8 mouse cellular contexts compared by ENCODE assay signal in the genomic region with DNA sequence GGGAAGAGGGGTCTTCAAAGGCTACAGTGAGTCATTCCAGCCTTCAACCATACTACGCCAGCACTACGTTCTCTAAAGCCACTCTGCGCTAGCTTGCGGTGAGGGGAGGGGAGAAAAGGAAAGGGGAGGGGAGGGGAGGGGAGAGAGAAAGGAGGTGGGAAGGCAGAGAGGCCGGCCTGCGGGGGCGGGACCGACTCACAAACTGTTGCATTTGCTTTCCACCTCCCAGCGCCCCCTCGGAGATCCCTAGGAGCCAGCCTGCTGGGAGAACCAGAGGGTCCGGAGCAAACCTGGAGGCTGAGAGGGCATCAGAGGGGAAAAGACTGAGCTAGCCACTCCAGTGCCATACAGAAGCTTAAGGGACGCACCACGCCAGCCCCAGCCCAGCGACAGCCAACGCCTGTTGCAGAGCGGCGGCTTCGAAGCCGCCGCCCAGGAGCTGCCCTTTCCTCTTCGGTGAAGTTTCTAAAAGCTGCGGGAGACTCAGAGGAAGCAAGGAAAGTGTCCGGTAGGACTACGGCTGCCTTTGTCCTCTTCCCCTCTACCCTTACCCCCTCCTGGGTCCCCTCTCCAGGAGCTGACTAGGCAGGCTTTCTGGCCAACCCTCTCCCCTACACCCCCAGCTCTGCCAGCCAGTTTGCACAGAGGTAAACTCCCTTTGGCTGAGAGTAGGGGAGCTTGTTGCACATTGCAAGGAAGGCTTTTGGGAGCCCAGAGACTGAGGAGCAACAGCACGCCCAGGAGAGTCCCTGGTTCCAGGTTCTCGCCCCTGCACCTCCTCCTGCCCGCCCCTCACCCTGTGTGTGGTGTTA. TPM values are rescaled to one million over a fixed set of nuclear protein-coding genes. Genes with fewer than 3 reads are reported as not detected.
DNase-seq lines count a peak whose midpoint lies in the region; ATAC-seq and TF ChIP-seq lines count a peak whose summit lies in the region.

A gene (plus strand): TSS at position 239 of the 812 bp plus-strand sequence.

- peak within 1 kb of the TSS; percentile 31 for H3K4me3 ChIP-seq in embryonic facial prominence, embryonic 11.5 days (ENCODE audit: low read depth, low read length)
- peak within 1 kb of the TSS; percentile 46 for H3K4me3 ChIP-seq in heart, embryonic 12.5 days
- H3K4me3 ChIP-seq in lung, embryonic 14.5 days (ENCODE audit: low read depth, low read length): peak within 1 kb of the TSS; percentile 27
- peak within 1 kb of the TSS; percentile 45 for H3K4me3 ChIP-seq in olfactory bulb, adult 2 months (ENCODE audit: insufficient read depth, low read depth, low read length)

- H3K4me1 ChIP-seq in embryonic facial prominence, embryonic 11.5 days (ENCODE audit: control insufficient read depth, insufficient read depth, low read length): no peaks in the 10 kb centered on the region
- peaks cover 5% of the 10 kb centered on the region; the same call in 1 of the 2 replicates for H3K4me1 ChIP-seq in heart, embryonic 12.5 days (replicated peaks)
- H3K4me1 ChIP-seq in lung, embryonic 14.5 days (ENCODE audit: insufficient read depth): no peaks in the 10 kb centered on the region
- H3K4me1 ChIP-seq in olfactory bulb, adult 2 months (ENCODE audit: control insufficient read depth, insufficient read depth, low read length): peaks cover 8% of the 10 kb centered on the region; the same call in 1 of the 2 replicates

- TF ChIP-seq POLR2A in olfactory bulb, adult 2 months (IDR thresholded peaks at IDR 0.05; ENCODE audit: insufficient read depth, low read depth, low read length): no peak

- ATAC-seq in embryonic facial prominence, embryonic 11.5 days (replicated peaks; ENCODE audit: insufficient number of reproducible peaks, low FRiP score, low TSS enrichment, low read depth): peak; percentile 52; the same call in 1 of the 2 replicates
- no peak; the same call in 1 of the 2 replicates for ATAC-seq in heart, embryonic 12.5 days (ENCODE audit: insufficient number of reproducible peaks, low FRiP score)
- ATAC-seq in lung, embryonic 14.5 days (ENCODE audit: insufficient read depth): peak; percentile 38; the same call in 1 of the 2 replicates
- no peak for ATAC-seq in erythroblast, adult 5-6 weeks (replicated peaks; ENCODE audit: low FRiP score, poor library complexity, severe bottlenecking)

- DNase-seq in right cerebral cortex, postnatal 4 days: peak; percentile 2
- no peak for DNase-seq in right cerebral cortex, postnatal 36 days (ENCODE audit: low spot score in 2 of 2)
- DNase-seq in embryonic facial prominence, embryonic 11.5 days (ENCODE audit: low spot score): peak; percentile 36
- peak; percentile 42 to 65 for DNase-seq in kidney, adult 8-10 months
- peak; percentile 40 for DNase-seq in lung, embryonic 14.5 days

- H3K4me2 ChIP-seq in embryonic facial prominence, embryonic 11.5 days (ENCODE audit: low read depth, low read length): peak within 1 kb of the TSS; percentile 60
- H3K4me2 ChIP-seq in heart, embryonic 12.5 days: peak within 1 kb of the TSS; percentile 72
- peak within 1 kb of the TSS; percentile 55 for H3K4me2 ChIP-seq in lung, embryonic 14.5 days

- no peak within 1 kb of the TSS for H3K9ac ChIP-seq in embryonic facial prominence, embryonic 11.5 days (replicated peaks; ENCODE audit: low read length)
- H3K9ac ChIP-seq in heart, embryonic 12.5 days: peak within 1 kb of the TSS; percentile 36; the same call in 1 of the 2 replicates
- no peak within 1 kb of the TSS for H3K9ac ChIP-seq in lung, embryonic 14.5 days

- no peaks in the 10 kb centered on the region for H3K9me3 ChIP-seq in embryonic facial prominence, embryonic 11.5 days (replicated peaks; ENCODE audit: control insufficient read depth, low read length)
- H3K9me3 ChIP-seq in heart, embryonic 12.5 days (replicated peaks): no peaks in the 10 kb centered on the region
- H3K9me3 ChIP-seq in lung, embryonic 14.5 days (ENCODE audit: low read depth, low read length): no peaks in the 10 kb centered on the region

- TF ChIP-seq CTCF in lung, embryonic 14.5 days (IDR thresholded peaks at IDR 0.05; ENCODE audit: low read depth): no peak
- TF ChIP-seq CTCF in olfactory bulb, adult 2 months (IDR thresholded peaks at IDR 0.05; ENCODE audit: insufficient read depth, low read depth, low read length): no peak

- H3K36me3 ChIP-seq in embryonic facial prominence, embryonic 11.5 days (replicated peaks; ENCODE audit: control insufficient read depth, insufficient read depth, low read depth, low read length): no peaks in the 10 kb centered on the region
- H3K36me3 ChIP-seq in heart, embryonic 12.5 days: no peaks in the 10 kb centered on the region
- no peaks in the 10 kb centered on the region for H3K36me3 ChIP-seq in lung, embryonic 14.5 days (ENCODE audit: insufficient read depth)

- 15% methylated on average over 24 of the region's 27 CpGs for WGBS in embryonic facial prominence, embryonic 11.5 days
- WGBS in heart, embryonic 12.5 days: 17% methylated on average over 27 of the region's 27 CpGs
- WGBS in lung, embryonic 14.5 days: 15% methylated on average over 24 of the region's 27 CpGs
- 17% methylated on average over 26 of the region's 27 CpGs for WGBS in olfactory bulb, adult 2 months

- H3K27ac ChIP-seq in embryonic facial prominence, embryonic 11.5 days (replicated peaks; ENCODE audit: low read depth, low read length): no peak within 1 kb of the TSS
- no peak within 1 kb of the TSS for H3K27ac ChIP-seq in heart, embryonic 12.5 days (ENCODE audit: poor library complexity, severe bottlenecking)
- H3K27ac ChIP-seq in lung, embryonic 14.5 days (ENCODE audit: low read depth): no peak within 1 kb of the TSS
- no peak within 1 kb of the TSS for H3K27ac ChIP-seq in olfactory bulb, adult 2 months (ENCODE audit: insufficient read depth, low read depth, low read length)

- peaks cover 24% of the 10 kb centered on the region for H3K27me3 ChIP-seq in embryonic facial prominence, embryonic 11.5 days (ENCODE audit: control insufficient read depth, insufficient read depth, low read length)
- H3K27me3 ChIP-seq in heart, embryonic 12.5 days (replicated peaks): peaks cover 43% of the 10 kb centered on the region
- H3K27me3 ChIP-seq in lung, embryonic 14.5 days (ENCODE audit: insufficient read depth, low read length): peaks cover 32% of the 10 kb centered on the region

RNA-seq across cellular contexts. Expression of the gene that starts here (rescaled TPM):
- 0.08 and 0.14 TPM in 2 replicates for polyA plus RNA-seq in embryonic facial prominence, embryonic 11.5 days (2014; fragmentation: Nextera tagmentation; extraction: Ambion mirVana)
- 0.09 and 0.12 TPM in 2 replicates for polyA plus RNA-seq in heart, embryonic 12.5 days (2016; fragmentation: Nextera tagmentation; extraction: Ambion mirVana)
- polyA plus RNA-seq in lung, embryonic 14.5 days (2014; fragmentation: Nextera tagmentation; extraction: Ambion mirVana): 0.07 and 0.11 TPM in 2 replicates
- not detected in 2 replicates for polyA plus RNA-seq in olfactory bulb, adult 2 months (2012; ENCODE audit: insufficient read depth, insufficient read length, low replicate concordance, missing spikeins)
- not detected in 2 replicates for total RNA-seq in erythroblast, adult 5-6 weeks (2015; ENCODE audit: low replicate concordance)
- total RNA-seq in erythroblast, adult 5-6 weeks (2017; ENCODE audit: low replicate concordance): not detected in 2 replicates

Comparison
In these comparisons a context has a peak if more than half of its experiments do, and no peak if none do; other contexts are left out.
1. DNase-seq: peak in right cerebral cortex, postnatal 4 days (single experiment) and kidney, adult 8-10 months (2 of 2); none in right cerebral cortex, postnatal 36 days (0 of 2).
2. Peak in DNase-seq, ATAC-seq, H3K4me3 ChIP-seq and H3K4me2 ChIP-seq in embryonic facial prominence, embryonic 11.5 days; RNA of the gene not detected or under 1 TPM.
3. Peak in DNase-seq, ATAC-seq, H3K4me3 ChIP-seq and H3K4me2 ChIP-seq in lung, embryonic 14.5 days; RNA of the gene not detected or under 1 TPM.
4. Peak in every context shown above with its lines, with median percentiles within 50 percentile points of each other: H3K4me2 ChIP-seq and H3K4me3 ChIP-seq.